Mouse (Mus musculus): ENCODE results near the gene Gm16440.
"Not testable (repeated sequence)": the region's sequence is repeated elsewhere in the genome, so short reads cannot be mapped to it uniquely, and the experiment has no call there.

- TF ChIP-seq CTCF, EP300 (IDR thresholded peaks at IDR 0.05; ENCODE audit: low read depth): not testable (repeated sequence)
Observed at GRCm38 (mm10) chr14:6426766-6427165, 36.6 kb upstream of the Gm16440 start.
